Mouse (Mus musculus): ENCODE measurements at regions not wholly inside any gene's neighbourhood (a gene's known extent, or its start where the extent isn't known, plus 50 kb on each side); places are given as distances from the start of the nearest gene placed in this dataset.

- DNase-seq (ENCODE audit: low spot score in 2 of 2): peak in 1 of 2 experiments; percentile 65
- intact Hi-C loops (cut with DNase I): loop anchor here (2.0 to 10.0 kb wide), 2 partner anchors 68 to 286 kb away; no protein-coding TSS in a partner anchor
These were observed 125.3 kb upstream of the Bank1 start for GRCm38 (mm10) chr3:136450986-136451774.

DNA sequence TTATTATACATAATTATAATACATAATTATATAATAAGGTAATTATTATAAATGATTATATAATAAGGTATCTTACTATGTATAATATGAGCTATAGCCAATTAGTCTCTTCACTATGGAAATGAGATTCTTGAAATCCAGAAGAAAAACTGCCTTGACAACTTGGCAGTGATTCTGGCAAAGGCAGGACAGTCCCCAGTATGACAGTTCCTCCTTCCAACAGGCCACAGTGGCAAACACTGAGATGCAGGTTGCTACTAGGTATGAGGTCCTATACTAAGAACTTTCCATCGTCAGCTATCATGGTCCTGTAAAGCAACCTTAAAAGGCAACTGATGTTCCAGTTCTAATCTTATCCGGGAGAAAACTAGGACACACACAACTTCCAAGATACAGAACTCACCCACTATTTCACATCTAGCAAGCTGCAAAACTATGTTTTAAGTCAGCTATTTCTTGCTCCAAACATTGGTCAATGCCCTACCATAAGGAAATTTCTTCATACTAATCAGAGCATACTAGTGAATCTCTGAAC, 124.6 kb upstream of the Bank1 start:
- intact Hi-C loops (cut with DNase I): loop anchor here (2.0 to 10.0 kb wide), 2 partner anchors 68 to 286 kb away; no protein-coding TSS in a partner anchor
- peak in 1 of 2 experiments; percentile 79 for DNase-seq (ENCODE audit: low spot score in 2 of 2)

- intact Hi-C loops (cut with DNase I): no loop called here
- no peak for DNase-seq (ENCODE audit: low spot score in 2 of 2)
These were observed 123.5 kb upstream of the Bank1 start for GRCm38 (mm10) chr3:136449364-136449763.

DNA sequence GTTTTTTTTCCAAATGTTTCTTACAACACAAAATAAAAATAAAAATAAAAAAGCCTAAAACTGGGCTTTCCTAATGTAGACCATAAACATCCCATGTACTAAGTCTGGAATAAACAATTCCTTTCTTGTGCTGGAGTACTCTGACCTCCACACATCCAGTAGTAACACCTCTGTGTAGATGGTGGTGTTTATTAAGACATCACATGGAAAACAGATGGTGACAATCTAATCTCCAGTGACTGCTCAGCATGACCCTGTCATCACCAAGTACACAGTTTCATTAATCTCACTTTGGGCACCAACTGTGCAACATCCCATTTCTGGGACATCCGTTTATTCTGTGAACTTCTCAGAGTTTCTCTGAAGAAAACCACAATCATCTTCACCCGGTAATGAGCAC, 118.7 kb upstream of the Bank1 start:
- intact Hi-C loops (cut with DNase I): no loop called here
- DNase-seq (ENCODE audit: low spot score in 2 of 2): no peak

- DNase-seq (ENCODE audit: low spot score in 2 of 2): no peak
- intact Hi-C loops (cut with DNase I): no loop called here
These were observed 116.2 kb upstream of the Bank1 start for GRCm38 (mm10) chr3:136442099-136442498.

DNA sequence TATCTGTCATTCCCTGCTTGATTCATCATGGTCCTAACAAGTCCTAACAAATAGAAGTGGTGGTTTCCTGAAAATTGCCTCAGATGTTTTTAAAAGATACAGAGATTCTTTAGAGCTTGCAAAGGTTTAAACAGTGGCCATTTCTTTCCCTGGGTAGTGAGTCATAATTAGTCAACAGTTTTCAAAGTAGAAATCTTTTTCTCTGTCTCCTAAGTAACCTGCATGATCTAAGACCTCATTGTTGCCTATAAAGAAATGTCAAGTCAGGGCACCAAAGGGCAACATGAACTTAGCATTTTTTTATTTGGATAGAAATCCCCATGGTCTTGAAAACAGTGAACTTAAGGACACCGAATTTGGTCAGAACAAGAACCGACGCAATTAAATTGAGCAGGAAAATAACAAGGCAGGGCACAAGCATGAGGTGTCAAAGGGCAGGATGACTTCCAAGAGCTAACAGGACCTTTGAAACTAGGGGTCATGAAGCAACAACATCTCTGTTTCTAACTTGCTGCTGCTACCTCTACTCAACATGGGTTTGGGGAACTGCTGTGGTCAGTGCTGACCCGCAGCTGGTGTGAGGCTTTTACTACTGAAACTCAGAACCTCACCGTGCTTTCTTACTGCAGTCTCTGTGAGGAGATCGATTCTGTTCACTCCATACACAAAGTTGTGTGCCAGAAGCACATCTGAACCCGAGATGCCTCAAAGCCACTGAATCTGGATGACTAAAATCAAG, 114.2 kb upstream of the Bank1 start:
- intact Hi-C loops (cut with DNase I): no loop called here
- DNase-seq (ENCODE audit: low spot score in 2 of 2): no peak

GRCm38 (mm10) chr3:136439350-136439749, 113.5 kb upstream of the Bank1 start:
- intact Hi-C loops (cut with DNase I): no loop called here
- DNase-seq (ENCODE audit: low spot score in 2 of 2): no peak

GRCm38 (mm10) chr3:136434407-136434806, 108.5 kb upstream of the Bank1 start:
- intact Hi-C loops (cut with DNase I): no loop called here
- no peak for DNase-seq (ENCODE audit: low spot score in 2 of 2)

DNA sequence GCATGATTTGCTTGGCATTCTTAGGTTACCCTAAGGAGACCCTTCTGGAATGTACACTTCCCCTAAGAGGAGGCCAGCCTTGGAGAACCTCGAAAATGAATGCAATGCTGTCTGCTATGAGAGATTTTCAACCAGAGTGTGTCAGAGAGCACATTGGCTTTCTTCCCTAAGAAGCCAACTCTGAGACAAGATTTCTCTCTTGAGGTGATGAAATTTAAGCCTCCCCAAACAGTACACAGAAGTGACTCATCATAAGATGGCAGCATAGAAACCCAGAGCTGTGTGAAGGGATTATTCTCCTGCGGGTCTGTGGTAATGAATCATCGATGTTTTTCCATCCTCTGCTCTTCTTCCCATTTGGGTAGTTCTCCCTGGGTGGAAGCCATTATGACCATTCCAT, 106.2 kb upstream of the Bank1 start:
- DNase-seq (ENCODE audit: low spot score in 2 of 2): no peak
- intact Hi-C loops (cut with DNase I): no loop called here

DNA sequence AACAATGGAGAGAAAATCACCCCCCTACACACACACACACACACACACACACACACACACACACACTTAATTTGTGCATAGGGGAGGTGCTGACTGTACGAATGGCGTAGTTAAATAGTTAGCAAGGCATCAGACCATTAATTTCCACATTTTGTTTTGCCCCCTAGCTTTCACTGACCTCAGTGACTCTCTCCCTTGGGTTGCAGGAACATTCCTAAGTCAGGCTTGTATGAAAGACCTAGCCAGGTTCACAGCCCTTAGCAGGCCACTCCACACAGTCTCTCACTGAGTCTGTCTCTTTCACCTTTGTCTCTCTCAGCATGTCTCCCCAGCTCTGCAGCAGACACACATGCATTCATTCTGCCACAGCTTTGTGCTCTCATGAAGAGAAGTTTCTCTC, 101.6 kb upstream of the Bank1 start:
- no peak for DNase-seq (ENCODE audit: low spot score in 2 of 2)
- intact Hi-C loops (cut with DNase I): no loop called here

GRCm38 (mm10) chr3:136426539-136427194, 100.8 kb upstream of the Bank1 start:
- peak in 1 of 2 experiments; percentile 6 for DNase-seq (ENCODE audit: low spot score in 2 of 2)
- intact Hi-C loops (cut with DNase I): no loop called here

- intact Hi-C loops (cut with DNase I): no loop called here
- no peak for DNase-seq (ENCODE audit: low spot score in 2 of 2)
These were observed 96.2 kb upstream of the Bank1 start for GRCm38 (mm10) chr3:136421969-136422614.

GRCm38 (mm10) chr3:136405606-136406005, 79.7 kb upstream of the Bank1 start:
- intact Hi-C loops (cut with DNase I): no loop called here
- DNase-seq (ENCODE audit: low spot score in 2 of 2): no peak

DNA sequence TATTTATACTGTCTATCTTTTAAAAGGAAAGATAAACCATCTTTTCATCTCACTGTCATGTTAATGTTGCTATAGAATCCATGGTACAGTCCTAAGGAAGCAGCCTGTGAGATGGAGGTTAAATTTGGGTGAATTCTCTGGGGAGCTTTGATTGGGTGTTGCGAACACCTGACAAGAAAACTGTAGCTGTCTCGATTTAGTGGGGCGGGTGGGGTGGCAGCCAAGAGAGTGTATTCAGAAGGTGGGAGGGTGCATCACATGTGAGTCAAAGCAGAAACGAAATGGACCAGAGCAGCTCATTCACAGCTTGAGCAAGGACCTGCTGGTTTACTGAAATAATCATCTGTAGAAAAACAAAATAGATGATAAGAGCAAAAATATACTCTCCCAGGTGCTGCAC, 57.4 kb upstream of the Bank1 start:
- DNase-seq (ENCODE audit: low spot score in 2 of 2): peak; percentile 16 to 79
- intact Hi-C loops (cut with DNase I): loop anchor here (2.0 to 5.0 kb wide), 3 partner anchors 68 to 336 kb away; no protein-coding TSS in a partner anchor

- intact Hi-C loops (cut with DNase I): loop anchor here (5.0 kb wide), 1 partner anchor 333 kb away; no protein-coding TSS in a partner anchor
- DNase-seq (ENCODE audit: low spot score in 2 of 2): no peak
These were observed 54.8 kb upstream of the Bank1 start for GRCm38 (mm10) chr3:136380644-136381043.

DNA sequence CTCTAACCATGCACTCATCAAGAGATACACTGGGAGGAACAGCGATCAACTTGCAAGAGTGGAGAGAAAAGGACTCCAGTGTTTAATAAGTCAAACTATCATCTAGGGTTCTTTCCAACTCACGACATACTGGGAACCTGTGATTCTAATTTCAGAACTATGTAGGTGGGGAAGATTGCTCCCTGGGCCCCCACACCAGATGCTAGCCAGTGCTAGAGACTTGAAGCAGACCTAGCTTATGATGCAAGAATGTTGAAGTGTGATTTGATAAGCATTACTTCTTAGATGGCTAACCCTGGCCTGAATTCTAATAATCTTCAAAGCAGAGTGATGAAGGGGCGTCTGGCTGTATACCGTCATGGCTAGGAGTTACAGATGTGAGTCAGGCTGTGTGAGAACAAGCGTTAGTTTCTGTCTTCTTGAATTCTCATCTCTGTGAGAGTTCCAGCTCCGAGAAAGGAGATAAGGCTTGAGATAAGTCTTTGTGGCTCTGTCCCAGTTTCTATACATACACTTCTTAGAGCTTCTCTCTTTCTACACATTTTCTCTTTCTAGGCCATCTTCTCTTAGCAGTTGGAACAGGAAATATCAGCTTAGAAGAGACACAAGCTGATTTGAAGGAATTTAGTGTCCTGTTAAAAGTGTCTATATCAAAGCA, 54.0 kb upstream of the Bank1 start:
- peak in 1 of 2 experiments; percentile 87 for DNase-seq (ENCODE audit: low spot score in 2 of 2)
- intact Hi-C loops (cut with DNase I): loop anchor here (5.0 to 10.0 kb wide), 2 partner anchors 215 to 333 kb away; no protein-coding TSS in a partner anchor

GRCm38 (mm10) chr3:136376893-136377292, 51.0 kb upstream of the Bank1 start:
- DNase-seq (ENCODE audit: low spot score in 2 of 2): peak in 1 of 2 experiments; percentile 12
- intact Hi-C loops (cut with DNase I): loop anchor here (10.0 kb wide), 1 partner anchor 212 kb away; no protein-coding TSS in a partner anchor
